Comparison of ENCODE assay signal across 8 mouse cellular contexts in genomic region chr2:152696476-152697164, GRCm38 (mm10). TPM values are rescaled to one million over a fixed set of nuclear protein-coding genes. Genes with fewer than 3 reads are reported as not detected.
DNase-seq lines count a peak whose midpoint lies in the region; ATAC-seq and TF ChIP-seq lines count a peak whose summit lies in the region.

No protein-coding gene starts in this region.

- no peak for TF ChIP-seq POLR2A in brain, embryonic 14.5 days (IDR thresholded peaks at IDR 0.05; ENCODE audit: borderline replicate concordance, extremely low read depth, insufficient read depth, insufficient read length, poor library complexity, severe bottlenecking)

- H3K27ac ChIP-seq in heart, embryonic 14.5 days (replicated peaks in 1 of 2; ENCODE audit: control insufficient read depth in 1 of 2, insufficient read depth in 1 of 2, low read depth in 2 of 2, low read length in 2 of 2) = peak overlapping the region; percentile 18 to 41; a peak in 3 of 4 replicates
- H3K27ac ChIP-seq in liver, embryonic 11.5 days (ENCODE audit: low read depth, low read length) = peak overlapping the region; percentile 32; the same call in 1 of the 2 replicates
- H3K27ac ChIP-seq in stomach, embryonic 15.5 days = peak overlapping the region; percentile 70

- peak overlapping the region; percentile 72 for H3K9ac ChIP-seq in heart, embryonic 14.5 days (ENCODE audit: low read length)
- peak overlapping the region; percentile 60 for H3K9ac ChIP-seq in liver, embryonic 11.5 days (ENCODE audit: low read depth, low read length)
- peak overlapping the region; percentile 24; the same call in 1 of the 2 replicates for H3K9ac ChIP-seq in stomach, embryonic 15.5 days

- TF ChIP-seq CTCF in brain, embryonic 14.5 days (IDR thresholded peaks at IDR 0.05; ENCODE audit: borderline replicate concordance, extremely low read depth, insufficient read depth, insufficient read length) = peak; percentile 98

- ATAC-seq in erythroid progenitor cell, adult 5-6 weeks (replicated peaks; ENCODE audit: low FRiP score, poor library complexity, severe bottlenecking) = peak; percentile 84
- 0 out of 2 replicates have a peak, but pooled peaks have one; percentile 4 for ATAC-seq in heart, embryonic 14.5 days (ENCODE audit: insufficient number of reproducible peaks, insufficient read depth, low FRiP score, low read depth)
- ATAC-seq in liver, embryonic 11.5 days (replicated peaks; ENCODE audit: low FRiP score) = peak; percentile 73
- ATAC-seq in stomach, embryonic 15.5 days (ENCODE audit: insufficient read depth, low FRiP score, low read depth) = peak; percentile 37

- peaks cover 78% of the 10 kb centered on the region for H3K36me3 ChIP-seq in heart, embryonic 14.5 days (ENCODE audit: control insufficient read depth, insufficient read depth, low read length)
- H3K36me3 ChIP-seq in liver, embryonic 11.5 days (ENCODE audit: control insufficient read depth, insufficient read depth, low read length) = peaks cover 46% of the 10 kb centered on the region
- H3K36me3 ChIP-seq in stomach, embryonic 15.5 days = peaks cover 36% of the 10 kb centered on the region

- H3K4me3 ChIP-seq in heart, embryonic 14.5 days (ENCODE audit: control insufficient read depth in 1 of 2, insufficient read depth in 1 of 2, low read depth in 1 of 2, low read length in 2 of 2) = no peak overlapping the region
- no peak overlapping the region for H3K4me3 ChIP-seq in liver, embryonic 11.5 days (ENCODE audit: low read depth, low read length)
- no peak overlapping the region for H3K4me3 ChIP-seq in stomach, embryonic 15.5 days (replicated peaks)

- H3K9me3 ChIP-seq in heart, embryonic 14.5 days (ENCODE audit: control insufficient read depth, low read length) = no peaks in the 10 kb centered on the region
- H3K9me3 ChIP-seq in liver, embryonic 11.5 days (ENCODE audit: control insufficient read depth, low read length) = no peaks in the 10 kb centered on the region
- H3K9me3 ChIP-seq in stomach, embryonic 15.5 days = no peaks in the 10 kb centered on the region

- peak; percentile 86 for DNase-seq in CD4-positive helper T cell, adult 2 months (ENCODE audit: low read depth, low spot score)
- DNase-seq in brain, embryonic 14.5 days (ENCODE audit: low read depth) = peak; percentile 95
- peak; percentile 96 for DNase-seq in kidney, postnatal 10 days
- peak; percentile 87 for DNase-seq in liver, embryonic 11.5 days (ENCODE audit: low spot score)
- DNase-seq in neural tube, embryonic 10.5 days (ENCODE audit: extremely low spot score, low spot score) = peak; percentile 92

- 41% methylated on average over 20 of the region's 20 CpGs for WGBS in heart, embryonic 14.5 days
- 47% methylated on average over 20 of the region's 20 CpGs for WGBS in liver, embryonic 11.5 days
- WGBS in stomach, embryonic 15.5 days = 40% methylated on average over 20 of the region's 20 CpGs

- H3K4me2 ChIP-seq in heart, embryonic 14.5 days (ENCODE audit: low read length) = no peak overlapping the region
- no peak overlapping the region for H3K4me2 ChIP-seq in liver, embryonic 11.5 days
- no peak overlapping the region for H3K4me2 ChIP-seq in stomach, embryonic 15.5 days

- peaks cover 4 to 21% of the 10 kb centered on the region in 2 experiments; a peak in 2 of 4 replicates for H3K4me1 ChIP-seq in heart, embryonic 14.5 days (ENCODE audit: control insufficient read depth in 2 of 2, insufficient read depth in 2 of 2, low read length in 2 of 2)
- H3K4me1 ChIP-seq in liver, embryonic 11.5 days (replicated peaks; ENCODE audit: control insufficient read depth, insufficient read depth, low read length) = peaks cover 6% of the 10 kb centered on the region; the same call in 1 of the 2 replicates
- peaks cover 8% of the 10 kb centered on the region for H3K4me1 ChIP-seq in stomach, embryonic 15.5 days

- no peaks in the 10 kb centered on the region for H3K27me3 ChIP-seq in heart, embryonic 14.5 days (ENCODE audit: control insufficient read depth, insufficient read depth, low read length)
- no peaks in the 10 kb centered on the region for H3K27me3 ChIP-seq in liver, embryonic 11.5 days (replicated peaks; ENCODE audit: control insufficient read depth, insufficient read depth, low read length)
- H3K27me3 ChIP-seq in stomach, embryonic 15.5 days (replicated peaks) = no peaks in the 10 kb centered on the region

RNA-seq across cellular contexts. Expression of gene Mcts2, which starts 9.8 kb away (rescaled TPM):
- 19.7 and 22.9 TPM in 2 replicates for polyA plus RNA-seq in brain, embryonic 14.5 days (2012; rRNA removed)
- total RNA-seq in erythroid progenitor cell, adult 5-6 weeks (2015; ENCODE audit: low replicate concordance) = not detected in 2 replicates
- total RNA-seq in erythroid progenitor cell, adult 5-6 weeks (2017; ENCODE audit: low replicate concordance) = 1.7 TPM in 1 of 2 replicates, not detected in the other
- polyA plus RNA-seq in heart, embryonic 14.5 days (2014; fragmentation: Nextera tagmentation; extraction: Ambion mirVana) = 20.8 and 25.6 TPM in 2 replicates
- 31.5 and 37.1 TPM in 2 replicates for polyA plus RNA-seq in liver, embryonic 11.5 days (2014; fragmentation: Nextera tagmentation; extraction: Ambion mirVana)
- 23.1 and 26.7 TPM in 2 replicates for polyA plus RNA-seq in stomach, embryonic 15.5 days (2015; fragmentation: Nextera tagmentation; extraction: Ambion mirVana)

RNA-seq across cellular contexts. Expression of gene H13, which starts 27.4 kb away (rescaled TPM):
- polyA plus RNA-seq in brain, embryonic 14.5 days (2012; rRNA removed) = 188 and 200 TPM in 2 replicates
- total RNA-seq in erythroid progenitor cell, adult 5-6 weeks (2015; ENCODE audit: low replicate concordance) = 17.7 and 24.7 TPM in 2 replicates
- 11.6 and 13.2 TPM in 2 replicates for total RNA-seq in erythroid progenitor cell, adult 5-6 weeks (2017; ENCODE audit: low replicate concordance)
- 70.6 and 74.6 TPM in 2 replicates for polyA plus RNA-seq in heart, embryonic 14.5 days (2014; fragmentation: Nextera tagmentation; extraction: Ambion mirVana)
- 88.6 and 92.1 TPM in 2 replicates for polyA plus RNA-seq in liver, embryonic 11.5 days (2014; fragmentation: Nextera tagmentation; extraction: Ambion mirVana)
- 122 and 135 TPM in 2 replicates for polyA plus RNA-seq in stomach, embryonic 15.5 days (2015; fragmentation: Nextera tagmentation; extraction: Ambion mirVana)

RNA-seq across cellular contexts. Expression of gene Id1, which starts 39.4 kb away (rescaled TPM):
- polyA plus RNA-seq in brain, embryonic 14.5 days (2012; rRNA removed) = 126 TPM in 2 replicates
- 1.3 and 17.3 TPM in 2 replicates for total RNA-seq in erythroid progenitor cell, adult 5-6 weeks (2015; ENCODE audit: low replicate concordance)
- 1.6 and 2.6 TPM in 2 replicates for total RNA-seq in erythroid progenitor cell, adult 5-6 weeks (2017; ENCODE audit: low replicate concordance)
- polyA plus RNA-seq in heart, embryonic 14.5 days (2014; fragmentation: Nextera tagmentation; extraction: Ambion mirVana) = 56.8 and 61.1 TPM in 2 replicates
- 52.7 and 56.3 TPM in 2 replicates for polyA plus RNA-seq in liver, embryonic 11.5 days (2014; fragmentation: Nextera tagmentation; extraction: Ambion mirVana)
- polyA plus RNA-seq in stomach, embryonic 15.5 days (2015; fragmentation: Nextera tagmentation; extraction: Ambion mirVana) = 117 and 138 TPM in 2 replicates

RNA-seq across cellular contexts. Expression of gene Cox4i2, which starts 57.4 kb away (rescaled TPM):
- 4.3 and 4.8 TPM in 2 replicates for polyA plus RNA-seq in brain, embryonic 14.5 days (2012; rRNA removed)
- total RNA-seq in erythroid progenitor cell, adult 5-6 weeks (2015; ENCODE audit: low replicate concordance) = 1.8 TPM in 1 of 2 replicates, not detected in the other
- total RNA-seq in erythroid progenitor cell, adult 5-6 weeks (2017; ENCODE audit: low replicate concordance) = not detected in 2 replicates
- 18.5 and 18.6 TPM in 2 replicates for polyA plus RNA-seq in heart, embryonic 14.5 days (2014; fragmentation: Nextera tagmentation; extraction: Ambion mirVana)
- 6.7 and 8.5 TPM in 2 replicates for polyA plus RNA-seq in liver, embryonic 11.5 days (2014; fragmentation: Nextera tagmentation; extraction: Ambion mirVana)
- 19.0 and 19.5 TPM in 2 replicates for polyA plus RNA-seq in stomach, embryonic 15.5 days (2015; fragmentation: Nextera tagmentation; extraction: Ambion mirVana)

Comparison
In these comparisons a context has a peak if more than half of its experiments do, and no peak if none do; other contexts are left out.
1. ATAC-seq: peak in every context shown above with its lines; median percentile 84 in erythroid progenitor cell, adult 5-6 weeks; 73 in liver, embryonic 11.5 days; 37 in stomach, embryonic 15.5 days; 4 in heart, embryonic 14.5 days.